Mouse (Mus musculus): Measurements from ENCODE around the gene Zfp524. TPM values are rescaled to one million over a fixed set of nuclear protein-coding genes. Genes with fewer than 3 reads are reported as not detected.

Gene Zfp524
- total and polyA plus RNA-seq, 2 experiments from 2014 or later: 11.0 to 12.5 TPM

GRCm38 (mm10) chr7:5008229-5008628 lies 6.0 kb upstream of the Zfp524 start:
- Histone ChIP-seq H3K4me1 (ENCODE audit: control insufficient read depth, insufficient read depth) (no peaks in the 10 kb centered on the region), H3K27me3 (ENCODE audit: control insufficient read depth, insufficient read depth, low read length) (no peaks in the 10 kb centered on the region), H3K9me3 (replicated peaks; ENCODE audit: control insufficient read depth, low read length) (no peaks in the 10 kb centered on the region), H3K4me2 (ENCODE audit: low read depth, low read length) (no peak overlapping the region), H3K36me3 (replicated peaks; ENCODE audit: control insufficient read depth, insufficient read depth, low read length) (peaks cover 65% of the 10 kb centered on the region), H3K4me3 (ENCODE audit: low read depth, low read length) (no peak overlapping the region), H3K9ac (replicated peaks; ENCODE audit: low read depth, low read length) (no peak overlapping the region), H3K27ac (ENCODE audit: low read depth) (no peak overlapping the region)
- WGBS: 97% methylated on average over 25 of the region's 26 CpGs
- TF ChIP-seq CTCF (IDR thresholded peaks at IDR 0.05; ENCODE audit: low read depth) (no peak), EP300 (IDR thresholded peaks at IDR 0.05; ENCODE audit: low read depth) (no peak)
- ATAC-seq (ENCODE audit: insufficient read depth, low read depth) (no peak), DNase-seq (ENCODE audit: low spot score) (no peak)

- no peaks in the 10 kb centered on the region for H3K27me3 ChIP-seq (ENCODE audit: control insufficient read depth, insufficient read depth, low read length)
- H3K4me1 ChIP-seq (ENCODE audit: control insufficient read depth, insufficient read depth): peaks cover 11% of the 10 kb centered on the region
- H3K4me2 ChIP-seq (ENCODE audit: low read depth, low read length): no peak overlapping the region
- no peak overlapping the region for H3K27ac ChIP-seq (ENCODE audit: low read depth)
- H3K4me3 ChIP-seq (ENCODE audit: low read depth, low read length): no peak overlapping the region
- H3K36me3 ChIP-seq (replicated peaks; ENCODE audit: control insufficient read depth, insufficient read depth, low read length): peaks cover 49% of the 10 kb centered on the region
- 89% methylated on average over 27 of the region's 27 CpGs for WGBS
- DNase-seq (ENCODE audit: low spot score) (no peak), ATAC-seq (ENCODE audit: insufficient read depth, low read depth) (no peak)
- H3K9ac ChIP-seq (replicated peaks; ENCODE audit: low read depth, low read length): no peak overlapping the region
- no peaks in the 10 kb centered on the region for H3K9me3 ChIP-seq (replicated peaks; ENCODE audit: control insufficient read depth, low read length)
- TF ChIP-seq CTCF (IDR thresholded peaks at IDR 0.05; ENCODE audit: low read depth): no peak
- TF ChIP-seq EP300 (IDR thresholded peaks at IDR 0.05; ENCODE audit: low read depth): no peak
Measured at GRCm38 (mm10) chr7:5012681-5013513, 1.3 kb upstream of the Zfp524 start.

GRCm38 (mm10) chr7:5015118-5016001 lies 1.1 kb downstream of the Zfp524 start, which contains the start of gene Gm44973:
Gene Gm44973 (plus strand): TSS chr7:5015496.
- peaks cover 25% of the 10 kb centered on the region for H3K36me3 ChIP-seq (replicated peaks; ENCODE audit: control insufficient read depth, insufficient read depth, low read length)
- H3K4me2 ChIP-seq (ENCODE audit: low read depth, low read length): peak within 1 kb of the TSS; percentile 70
- DNase-seq (ENCODE audit: low spot score) (peak; percentile 95), ATAC-seq (ENCODE audit: insufficient read depth, low read depth) (peak; percentile 79)
- no peaks in the 10 kb centered on the region for H3K27me3 ChIP-seq (ENCODE audit: control insufficient read depth, insufficient read depth, low read length)
- H3K27ac ChIP-seq (ENCODE audit: low read depth): peak within 1 kb of the TSS; percentile 96
- H3K4me1 ChIP-seq (ENCODE audit: control insufficient read depth, insufficient read depth): peaks cover 16% of the 10 kb centered on the region
- H3K9me3 ChIP-seq (replicated peaks; ENCODE audit: control insufficient read depth, low read length): no peaks in the 10 kb centered on the region
- WGBS: under 1% methylated on average over 73 of the region's 76 CpGs
- TF ChIP-seq EP300 (IDR thresholded peaks at IDR 0.05; ENCODE audit: low read depth): no peak
- no peak for TF ChIP-seq CTCF (IDR thresholded peaks at IDR 0.05; ENCODE audit: low read depth)
- peak within 1 kb of the TSS; percentile 74 for H3K4me3 ChIP-seq (ENCODE audit: low read depth, low read length)
- H3K9ac ChIP-seq (replicated peaks; ENCODE audit: low read depth, low read length): peak within 1 kb of the TSS; percentile 78

GRCm38 (mm10) chr7:5016057-5016456 lies 1.8 kb downstream of the Zfp524 start:
- Histone ChIP-seq H3K9ac (replicated peaks; ENCODE audit: low read depth, low read length) (peak overlapping the region; percentile 78), H3K36me3 (replicated peaks; ENCODE audit: control insufficient read depth, insufficient read depth, low read length) (peaks cover 18% of the 10 kb centered on the region), H3K4me3 (ENCODE audit: low read depth, low read length) (peak overlapping the region; percentile 74), H3K9me3 (replicated peaks; ENCODE audit: control insufficient read depth, low read length) (no peaks in the 10 kb centered on the region), H3K27me3 (ENCODE audit: control insufficient read depth, insufficient read depth, low read length) (no peaks in the 10 kb centered on the region), H3K27ac (ENCODE audit: low read depth) (peak overlapping the region; percentile 96), H3K4me2 (ENCODE audit: low read depth, low read length) (peak overlapping the region; percentile 70), H3K4me1 (ENCODE audit: control insufficient read depth, insufficient read depth) (peaks cover 18% of the 10 kb centered on the region)
- 70% methylated on average over 3 of the region's 3 CpGs for WGBS
- DNase-seq (ENCODE audit: low spot score) (no peak), ATAC-seq (ENCODE audit: insufficient read depth, low read depth) (no peak)
- no peak for TF ChIP-seq EP300 (IDR thresholded peaks at IDR 0.05; ENCODE audit: low read depth)
- no peak for TF ChIP-seq CTCF (IDR thresholded peaks at IDR 0.05; ENCODE audit: low read depth)

GRCm38 (mm10) chr7:5016920-5017319 lies 2.7 kb downstream of the Zfp524 start:
- no peak overlapping the region for H3K4me3 ChIP-seq (ENCODE audit: low read depth, low read length)
- H3K9ac ChIP-seq (replicated peaks; ENCODE audit: low read depth, low read length): no peak overlapping the region
- TF ChIP-seq CTCF (IDR thresholded peaks at IDR 0.05; ENCODE audit: low read depth) (no peak), EP300 (IDR thresholded peaks at IDR 0.05; ENCODE audit: low read depth) (no peak)
- DNase-seq (ENCODE audit: low spot score) (no peak), ATAC-seq (ENCODE audit: insufficient read depth, low read depth) (no peak)
- no peak overlapping the region for H3K4me2 ChIP-seq (ENCODE audit: low read depth, low read length)
- 98% methylated on average over 2 of the region's 2 CpGs for WGBS
- peaks cover 22% of the 10 kb centered on the region for H3K4me1 ChIP-seq (ENCODE audit: control insufficient read depth, insufficient read depth)
- H3K27ac ChIP-seq (ENCODE audit: low read depth): no peak overlapping the region
- H3K27me3 ChIP-seq (ENCODE audit: control insufficient read depth, insufficient read depth, low read length): no peaks in the 10 kb centered on the region
- peaks cover 9% of the 10 kb centered on the region for H3K36me3 ChIP-seq (replicated peaks; ENCODE audit: control insufficient read depth, insufficient read depth, low read length)
- H3K9me3 ChIP-seq (replicated peaks; ENCODE audit: control insufficient read depth, low read length): no peaks in the 10 kb centered on the region
